In genomic region chr3:146063146-146063545, GRCm38 (mm10) we compare ENCODE assay signal across 14 mouse cellular contexts. TPM values are rescaled to one million over a fixed set of nuclear protein-coding genes. Genes with fewer than 3 reads are reported as not detected.
"Had no signal": no experiment of that assay in that cellular context is flagged by ENCODE, and none has a peak within 500 bp of the region (broad histone marks: within the 10 kb centered on the region; RNA-seq: fewer than 3 reads in every experiment).

No protein-coding gene starts in this region.

- H3K27me3 ChIP-seq: kidney, embryonic 15.5 days; limb, embryonic 12.5 days; liver, embryonic 13.5 days; midbrain, embryonic 12.5 days; stomach, embryonic 15.5 days had no signal

- DNase-seq: kidney, adult 2 months; kidney, postnatal 14 days; liver; liver, embryonic 13.5 days; lung, adult 18-20 months had no signal

- H3K4me1 ChIP-seq: kidney, embryonic 15.5 days; liver, embryonic 13.5 days; midbrain, embryonic 12.5 days; stomach, embryonic 15.5 days had no signal

- H3K4me2 ChIP-seq: kidney, embryonic 15.5 days; limb, embryonic 12.5 days; liver, embryonic 13.5 days; midbrain, embryonic 12.5 days; stomach, embryonic 15.5 days had no signal

- H3K36me3 ChIP-seq: kidney, embryonic 15.5 days; limb, embryonic 12.5 days; liver, embryonic 13.5 days; midbrain, embryonic 12.5 days; stomach, embryonic 15.5 days had no signal

- H3K9ac ChIP-seq: kidney, embryonic 15.5 days; limb, embryonic 12.5 days; liver, embryonic 13.5 days; midbrain, embryonic 12.5 days; stomach, embryonic 15.5 days had no signal

- H3K9me3 ChIP-seq: kidney, embryonic 15.5 days; limb, embryonic 12.5 days; liver, embryonic 13.5 days; midbrain, embryonic 12.5 days; stomach, embryonic 15.5 days had no signal

- H3K4me3 ChIP-seq: kidney, embryonic 15.5 days; limb, embryonic 12.5 days; liver, embryonic 13.5 days; midbrain, embryonic 12.5 days; stomach, embryonic 15.5 days had no signal

- ATAC-seq: intestine, embryonic 16.5 days; midbrain, embryonic 16.5 days had no signal

- H3K27ac ChIP-seq: kidney, embryonic 15.5 days; limb, embryonic 12.5 days; liver, embryonic 13.5 days; midbrain, embryonic 12.5 days; stomach, embryonic 15.5 days had no signal

RNA-seq across cellular contexts. Expression of gene Wdr63, which starts 44.8 kb away (rescaled TPM):
- total RNA-seq: megakaryocyte-erythroid progenitor cell, adult 5-6 weeks had no signal
- polyA plus RNA-seq: intestine, embryonic 16.5 days; kidney, adult 2 months; limb, embryonic 12.5 days had no signal

RNA-seq across cellular contexts. Expression of gene Mcoln3, which starts 54.1 kb away (rescaled TPM):
- total RNA-seq: layer of hippocampus, postnatal 10 days; left cerebral cortex, postnatal 36 days had no signal
